Mouse (Mus musculus): Measurements from ENCODE around the gene Atp6v1e1. TPM values are rescaled to one million over a fixed set of nuclear protein-coding genes. Genes with fewer than 3 reads are reported as not detected.

Gene Atp6v1e1
- polyA plus RNA-seq, 2 experiments, result 73.8 to 145 TPM

- Histone ChIP-seq H3K4me2 (ENCODE audit: low read depth) (no peak overlapping the region), H3K36me3 (replicated peaks; ENCODE audit: control insufficient read depth, insufficient read depth, low read depth) (peaks cover 87% of the 10 kb centered on the region), H3K4me1 (replicated peaks; ENCODE audit: control insufficient read depth in 2 of 2, insufficient read depth in 2 of 2, low read length in 1 of 2) (peaks cover 3 to 5% of the 10 kb centered on the region in 2 experiments; a peak in 3 of 4 replicates), H3K4me3 (ENCODE audit: insufficient read depth in 1 of 2, low read depth in 2 of 2, low read length in 2 of 2) (no peak overlapping the region), H3K9me3 (ENCODE audit: control insufficient read depth, low read length) (no peaks in the 10 kb centered on the region), H3K27me3 (ENCODE audit: control insufficient read depth, insufficient read depth, low read length) (no peaks in the 10 kb centered on the region), H3K9ac (replicated peaks) (no peak overlapping the region), H3K27ac (no peak overlapping the region)
- no peak for ATAC-seq (ENCODE audit: insufficient read depth)
- DNase-seq (ENCODE audit: low read depth in 3 of 3, low spot score in 3 of 3), result no peak
- TF ChIP-seq EP300 (IDR thresholded peaks at IDR 0.05; ENCODE audit: low read depth) (no peak), CTCF (IDR thresholded peaks at IDR 0.05; ENCODE audit: low read depth) (no peak)
- 20% methylated on average over 5 of the region's 5 CpGs for WGBS (ENCODE audit: insufficient replicate concordance)
These were observed 27.0 kb downstream of the Atp6v1e1 start for GRCm38 (mm10) chr6:120795422-120796086.

- no peak overlapping the region for H3K9ac ChIP-seq (replicated peaks)
- ATAC-seq (ENCODE audit: insufficient read depth) (no peak), DNase-seq (ENCODE audit: low read depth in 3 of 3, low spot score in 3 of 3) (no peak)
- H3K27ac ChIP-seq, result no peak overlapping the region
- H3K36me3 ChIP-seq (replicated peaks; ENCODE audit: control insufficient read depth, insufficient read depth, low read depth), result peaks cover 63% of the 10 kb centered on the region
- H3K9me3 ChIP-seq (ENCODE audit: control insufficient read depth, low read length), result no peaks in the 10 kb centered on the region
- 89% methylated on average over 8 of the region's 8 CpGs for WGBS (ENCODE audit: insufficient replicate concordance)
- H3K4me2 ChIP-seq (ENCODE audit: low read depth), result no peak overlapping the region
- no peak for TF ChIP-seq EP300 (IDR thresholded peaks at IDR 0.05; ENCODE audit: low read depth)
- TF ChIP-seq CTCF (IDR thresholded peaks at IDR 0.05; ENCODE audit: low read depth), result peak; percentile 27
- H3K27me3 ChIP-seq (ENCODE audit: control insufficient read depth, insufficient read depth, low read length), result no peaks in the 10 kb centered on the region
- H3K4me3 ChIP-seq (ENCODE audit: insufficient read depth in 1 of 2, low read depth in 2 of 2, low read length in 2 of 2), result no peak overlapping the region
- peaks cover 6 to 13% of the 10 kb centered on the region in 2 experiments; a peak in 3 of 4 replicates for H3K4me1 ChIP-seq (replicated peaks; ENCODE audit: control insufficient read depth in 2 of 2, insufficient read depth in 2 of 2, low read length in 1 of 2)
These were observed 29.6 kb downstream of the Atp6v1e1 start for GRCm38 (mm10) chr6:120792947-120793346.

GRCm38 (mm10) chr6:120790717-120791116 is 31.9 kb downstream of the Atp6v1e1 start:
- TF ChIP-seq EP300 (IDR thresholded peaks at IDR 0.05; ENCODE audit: low read depth) (no peak), CTCF (IDR thresholded peaks at IDR 0.05; ENCODE audit: low read depth) (no peak)
- no peak for ATAC-seq (ENCODE audit: insufficient read depth)
- Histone ChIP-seq H3K4me1 (replicated peaks; ENCODE audit: control insufficient read depth in 2 of 2, insufficient read depth in 2 of 2, low read length in 1 of 2) (peaks cover 6 to 18% of the 10 kb centered on the region in 2 experiments; a peak in 3 of 4 replicates), H3K4me2 (ENCODE audit: low read depth) (no peak overlapping the region; the same call in 1 of the 2 replicates), H3K4me3 (ENCODE audit: insufficient read depth in 1 of 2, low read depth in 2 of 2, low read length in 2 of 2) (no peak overlapping the region), H3K36me3 (replicated peaks; ENCODE audit: control insufficient read depth, insufficient read depth, low read depth) (peaks cover 42% of the 10 kb centered on the region), H3K9ac (replicated peaks) (no peak overlapping the region), H3K9me3 (ENCODE audit: control insufficient read depth, low read length) (no peaks in the 10 kb centered on the region), H3K27ac (no peak overlapping the region; the same call in 1 of the 2 replicates), H3K27me3 (ENCODE audit: control insufficient read depth, insufficient read depth, low read length) (no peaks in the 10 kb centered on the region)
- 73% methylated on average over 5 of the region's 5 CpGs for WGBS (ENCODE audit: insufficient replicate concordance)
- DNase-seq (ENCODE audit: low read depth in 3 of 3, low spot score in 3 of 3), result no peak

GRCm38 (mm10) chr6:120790153-120790552 is 32.4 kb downstream of the Atp6v1e1 start:
- no peak overlapping the region for H3K4me2 ChIP-seq (ENCODE audit: low read depth)
- no peak overlapping the region; the same call in 1 of the 2 replicates for H3K27ac ChIP-seq
- 46% methylated on average over 11 of the region's 11 CpGs for WGBS (ENCODE audit: insufficient replicate concordance)
- DNase-seq (ENCODE audit: low read depth in 3 of 3, low spot score in 3 of 3), result no peak
- H3K9me3 ChIP-seq (ENCODE audit: control insufficient read depth, low read length), result no peaks in the 10 kb centered on the region
- H3K36me3 ChIP-seq (replicated peaks; ENCODE audit: control insufficient read depth, insufficient read depth, low read depth), result peaks cover 36% of the 10 kb centered on the region
- no peak overlapping the region for H3K4me3 ChIP-seq (ENCODE audit: insufficient read depth in 1 of 2, low read depth in 2 of 2, low read length in 2 of 2)
- peak; percentile 71 for ATAC-seq (ENCODE audit: insufficient read depth)
- no peak overlapping the region for H3K9ac ChIP-seq (replicated peaks)
- no peaks in the 10 kb centered on the region for H3K27me3 ChIP-seq (ENCODE audit: control insufficient read depth, insufficient read depth, low read length)
- H3K4me1 ChIP-seq (replicated peaks; ENCODE audit: control insufficient read depth in 2 of 2, insufficient read depth in 2 of 2, low read length in 1 of 2), result peaks cover 6 to 20% of the 10 kb centered on the region in 2 experiments; a peak in 3 of 4 replicates
- TF ChIP-seq EP300 (IDR thresholded peaks at IDR 0.05; ENCODE audit: low read depth) (no peak), CTCF (IDR thresholded peaks at IDR 0.05; ENCODE audit: low read depth) (0 out of 2 replicates have a peak, but pooled peaks have one; percentile 4)

GRCm38 (mm10) chr6:120788904-120789303 is 33.7 kb downstream of the Atp6v1e1 start:
- ATAC-seq (ENCODE audit: insufficient read depth), result no peak
- no peaks in the 10 kb centered on the region for H3K27me3 ChIP-seq (ENCODE audit: control insufficient read depth, insufficient read depth, low read length)
- H3K4me3 ChIP-seq (ENCODE audit: insufficient read depth in 1 of 2, low read depth in 2 of 2, low read length in 2 of 2), result no peak overlapping the region
- peaks cover 8 to 23% of the 10 kb centered on the region in 2 experiments; a peak in 3 of 4 replicates for H3K4me1 ChIP-seq (replicated peaks; ENCODE audit: control insufficient read depth in 2 of 2, insufficient read depth in 2 of 2, low read length in 1 of 2)
- peak; percentile 35 to 39 (median 36) for DNase-seq (ENCODE audit: low read depth in 3 of 3, low spot score in 3 of 3)
- no peak overlapping the region for H3K4me2 ChIP-seq (ENCODE audit: low read depth)
- H3K9me3 ChIP-seq (ENCODE audit: control insufficient read depth, low read length), result no peaks in the 10 kb centered on the region
- peaks cover 23% of the 10 kb centered on the region for H3K36me3 ChIP-seq (replicated peaks; ENCODE audit: control insufficient read depth, insufficient read depth, low read depth)
- H3K27ac ChIP-seq, result no peak overlapping the region
- no peak overlapping the region for H3K9ac ChIP-seq (replicated peaks)
- TF ChIP-seq CTCF (IDR thresholded peaks at IDR 0.05; ENCODE audit: low read depth) (peak; percentile 49), EP300 (IDR thresholded peaks at IDR 0.05; ENCODE audit: low read depth) (no peak)
